Mouse (Mus musculus) erythroblast, embryonic 14.5 days (primary cell): ENCODE data around the gene 4930402H24Rik.

Experiments used
- GATA1 ChIP-seq: IDR thresholded peaks from 2 replicates; pipeline ENCODE4 v1.6.1; 2012; ENCODE audit warnings: low read length, inconsistent platforms, mixed read lengths
- TAL1 ChIP-seq: IDR thresholded peaks from 3 replicates; pipeline ENCODE4 v1.6.1; 2012; ENCODE audit warnings: low read length, inconsistent platforms, mixed read lengths

DNA sequence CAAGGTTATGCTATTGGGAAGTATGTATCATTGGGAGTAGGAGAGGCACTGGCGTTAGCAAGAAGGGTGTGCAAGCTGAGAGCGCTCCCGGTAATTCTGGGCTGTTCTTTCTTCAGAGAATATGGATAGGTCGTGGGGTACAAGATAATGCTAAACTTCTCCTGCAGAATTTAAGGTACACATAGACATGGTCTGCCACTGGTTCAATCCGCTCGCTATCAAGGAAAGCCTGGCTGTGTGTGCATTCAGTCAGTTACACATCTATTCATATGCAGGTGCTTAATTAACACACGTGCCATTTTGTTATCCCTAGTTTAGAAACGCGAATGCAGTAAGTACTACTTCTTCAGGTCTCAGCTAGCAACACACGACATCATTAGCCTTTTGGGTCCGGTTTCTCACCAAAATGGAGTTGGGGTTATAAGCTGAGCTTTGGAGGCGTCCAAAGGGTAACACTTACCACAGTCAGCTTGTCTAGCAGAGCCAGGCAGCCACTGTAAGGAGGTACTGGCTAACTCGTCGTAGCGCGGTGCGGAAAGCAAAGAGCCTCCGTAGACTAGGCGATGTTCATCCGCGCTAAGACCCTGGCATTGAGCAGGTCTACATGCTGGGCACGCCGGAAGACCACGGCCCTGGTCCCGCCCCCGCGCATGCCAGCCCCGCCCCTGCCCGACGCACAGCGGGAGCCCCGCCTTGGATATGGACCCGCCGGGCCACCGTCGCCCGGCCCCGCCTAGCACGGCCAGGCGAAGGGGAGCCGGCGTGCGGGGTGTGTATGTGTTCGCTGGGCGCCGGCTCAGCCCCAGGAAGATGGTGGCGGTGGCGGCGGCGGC lies at the start of gene 4930402H24Rik, which contains the start of gene Atrn:
- TF ChIP-seq GATA1 (no peak), TAL1 (no peak)
